Mouse (Mus musculus) erythroblast, embryonic 14.5 days (primary cell): Measurements from ENCODE around the gene Zfp830. TPM values are rescaled to one million over a fixed set of nuclear protein-coding genes. Genes with fewer than 3 reads are reported as not detected.

Source experiments
- H3K27me3 ChIP-seq: 2 replicates; pipeline ENCODE4 v1.6.1; 2012; ENCODE audit warnings: inconsistent platforms; ENCODE audit not compliant: control insufficient read depth
- H3K36me3 ChIP-seq: 2 replicates; pipeline ENCODE4 v1.6.1; 2012; ENCODE audit warnings: mild to moderate bottlenecking, inconsistent platforms; ENCODE audit not compliant: control insufficient read depth
- H3K4me1 ChIP-seq: 2 replicates; pipeline ENCODE4 v1.6.1; 2012; ENCODE audit warnings: inconsistent platforms; ENCODE audit not compliant: control insufficient read depth
- H3K4me3 ChIP-seq: replicated peaks from 2 replicates; pipeline ENCODE3; 2012; ENCODE audit warnings: moderate library complexity, mild to moderate bottlenecking, inconsistent platforms
- H3K9me3 ChIP-seq: 2 replicates; pipeline ENCODE4 v1.6.1; 2012; ENCODE audit warnings: low read length, inconsistent platforms, mixed read lengths; ENCODE audit not compliant: control insufficient read depth
- GATA1 ChIP-seq: IDR thresholded peaks from 2 replicates; pipeline ENCODE4 v1.6.1; 2012; ENCODE audit warnings: low read length, inconsistent platforms, mixed read lengths
- TAL1 ChIP-seq: IDR thresholded peaks from 3 replicates; pipeline ENCODE4 v1.6.1; 2012; ENCODE audit warnings: low read length, inconsistent platforms, mixed read lengths
- polyA plus RNA-seq: library from polyadenylated mRNA; stranded (reverse); fragments of >175 nt; gene quantifications from 2 replicates; pipeline ENCODE4 v1.2.3, GENCODE M21; 2012

Gene Zfp830
- polyA plus RNA-seq, 1 experiment, result 2.0 TPM

GRCm38 (mm10) chr11:82808485-82808884, 44.3 kb downstream of the Zfp830 start:
- peaks cover 99% of the 10 kb centered on the region for H3K36me3 ChIP-seq
- no peaks in the 10 kb centered on the region for H3K9me3 ChIP-seq
- no peaks in the 10 kb centered on the region for H3K27me3 ChIP-seq
- H3K4me3 ChIP-seq, result no peak overlapping the region
- TF ChIP-seq TAL1 (no peak), GATA1 (no peak)
- no peaks in the 10 kb centered on the region; the same call in 1 of the 2 replicates for H3K4me1 ChIP-seq

Other genes with a start within 250 kb of the Zfp830 start
- gene Cct6b, start within 50 bp of the Zfp830 start, polyA plus RNA-seq, result 0.03 and 0.07 TPM in 2 replicates
- gene Lig3, start 16.8 kb downstream of the Zfp830 start, polyA plus RNA-seq, result 0.34 TPM in 2 replicates
- 4.5 and 6.4 TPM in 2 replicates for gene Rffl, start 106.9 kb downstream of the Zfp830 start, polyA plus RNA-seq
- gene Rad51d, start 126.3 kb downstream of the Zfp830 start, polyA plus RNA-seq, result 0.05 and 0.19 TPM in 2 replicates
- gene Fndc8, start 127.8 kb downstream of the Zfp830 start, polyA plus RNA-seq, result 0.03 TPM in 1 of 2 replicates, not detected in the other
- 1.0 and 2.2 TPM in 2 replicates for gene Nle1, start 144.1 kb downstream of the Zfp830 start, polyA plus RNA-seq
- gene Unc45b, start 146.2 kb downstream of the Zfp830 start, polyA plus RNA-seq, result not detected in 2 replicates
- gene Slfn5, start 187.0 kb downstream of the Zfp830 start, polyA plus RNA-seq, result 0.01 TPM in 1 of 2 replicates, not detected in the other
- gene Slfn9, start 227.5 kb downstream of the Zfp830 start, polyA plus RNA-seq, result 0.39 and 0.46 TPM in 2 replicates